Mouse (Mus musculus): ENCODE measurements around the gene Mapk8. TPM values are rescaled to one million over a fixed set of nuclear protein-coding genes. Genes with fewer than 3 reads are reported as not detected.

Mapk8 gene
- total RNA-seq, 2 experiments from 2014 or later = 31.7 to 32.4 TPM

GRCm38 (mm10) chr14:33402331-33402730 lies 44.6 kb downstream of the Mapk8 start:
- intact Hi-C loops (cut with DNase I) = loop anchor here (2.0 kb wide), 1 partner anchor 20 kb away; no protein-coding TSS in a partner anchor
- no peak for DNase-seq (ENCODE audit: low spot score)

- DNase-seq (ENCODE audit: low spot score) = no peak
- intact Hi-C loops (cut with DNase I) = no loop called here
Measured at GRCm38 (mm10) chr14:33400019-33400418, 46.9 kb downstream of the Mapk8 start.

- intact Hi-C loops (cut with DNase I) = no loop called here
- no peak for DNase-seq (ENCODE audit: low spot score)
Measured at GRCm38 (mm10) chr14:33398065-33398860, 48.7 kb downstream of the Mapk8 start.

DNA sequence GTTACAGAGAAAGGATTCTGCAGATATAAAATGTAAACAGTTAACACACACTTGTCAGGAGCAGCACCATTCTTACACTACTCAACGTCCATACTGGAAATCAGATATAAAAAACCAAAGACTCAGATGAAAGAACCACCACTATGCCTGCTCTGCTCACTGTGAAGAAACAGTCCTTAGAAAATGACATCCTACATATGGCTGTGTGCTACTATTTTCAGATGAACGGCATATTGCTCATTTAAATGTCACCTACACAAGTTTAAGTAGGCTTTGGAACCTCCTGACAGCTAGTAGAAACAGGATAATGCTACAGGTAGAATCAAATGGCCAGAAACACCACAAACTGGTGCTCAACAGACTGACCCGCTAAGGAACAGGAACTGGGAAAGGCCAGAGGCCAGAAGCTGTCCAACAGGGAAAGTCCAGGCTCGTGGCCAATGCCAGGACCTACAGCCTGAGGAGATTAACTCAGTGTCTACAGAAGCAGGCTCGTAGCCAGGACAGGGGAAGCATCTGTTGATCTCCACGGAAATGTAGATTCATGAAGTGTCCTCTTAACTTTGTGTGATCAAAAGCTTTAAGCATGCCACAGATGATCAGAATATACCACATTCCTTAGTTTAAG lies 66.0 kb downstream of the Mapk8 start:
- DNase-seq (ENCODE audit: low spot score) = no peak
- intact Hi-C loops (cut with DNase I) = no loop called here

GRCm38 (mm10) chr14:33378723-33379122 lies 68.2 kb downstream of the Mapk8 start:
- DNase-seq (ENCODE audit: low spot score) = no peak
- intact Hi-C loops (cut with DNase I) = no loop called here

GRCm38 (mm10) chr14:33377211-33377610 lies 69.7 kb downstream of the Mapk8 start:
- intact Hi-C loops (cut with DNase I) = no loop called here
- no peak for DNase-seq (ENCODE audit: low spot score)

- no peak for DNase-seq (ENCODE audit: low spot score)
- intact Hi-C loops (cut with DNase I) = loop anchor here (5.0 kb wide), 1 partner anchor 162 kb away; the partner anchor contains the start of gene Arhgap22
Measured at GRCm38 (mm10) chr14:33374089-33374488, 72.9 kb downstream of the Mapk8 start.

DNA sequence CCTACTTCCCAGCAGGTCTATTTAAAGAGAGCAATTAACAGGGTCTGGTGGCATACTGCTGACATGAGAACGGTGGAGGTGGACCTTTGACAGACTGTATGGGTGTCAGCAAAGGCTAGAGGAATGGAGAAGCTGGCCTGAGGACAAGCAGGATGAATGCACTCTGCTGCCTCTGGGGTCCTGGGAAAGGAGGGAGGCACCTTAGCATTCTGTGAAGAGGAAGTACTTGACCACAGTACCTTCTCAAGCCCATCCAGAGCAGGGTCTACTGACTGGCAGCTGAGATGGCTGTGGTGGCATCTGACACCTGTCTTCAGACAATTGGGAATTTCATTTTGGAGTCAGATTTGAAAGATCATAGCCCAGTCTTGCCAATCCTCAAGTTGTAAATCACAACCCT lies 73.7 kb downstream of the Mapk8 start:
- no peak for DNase-seq (ENCODE audit: low spot score)
- intact Hi-C loops (cut with DNase I) = loop anchor here (5.0 kb wide), 1 partner anchor 161 kb away; the partner anchor contains the start of gene Arhgap22

- no peak for DNase-seq (ENCODE audit: low spot score)
- intact Hi-C loops (cut with DNase I) = loop anchor here (2.0 to 5.0 kb wide), 2 partner anchors 54 to 159 kb away; partner anchors contain the start of gene Arhgap22
Measured at GRCm38 (mm10) chr14:33371248-33371647, 75.7 kb downstream of the Mapk8 start.

DNA sequence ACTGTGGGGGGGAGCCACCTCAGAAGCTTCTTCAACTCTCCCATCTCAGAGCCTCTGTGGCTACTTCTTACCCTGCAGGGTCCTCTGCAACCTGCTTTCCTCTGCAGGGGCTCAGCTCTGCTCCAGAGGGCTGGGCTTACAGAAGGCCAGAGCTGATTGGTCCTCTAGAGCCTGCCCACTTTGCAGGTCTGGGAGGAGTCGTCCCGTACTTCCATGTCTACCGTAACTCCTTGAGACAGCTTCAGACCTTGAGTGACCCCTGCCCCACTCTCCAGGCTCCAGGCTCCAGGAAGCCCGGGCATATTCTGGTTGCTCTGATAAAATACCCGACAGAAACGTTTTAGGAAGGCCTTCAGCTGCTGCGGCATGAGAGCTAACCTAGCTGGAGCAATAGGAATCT lies 76.9 kb downstream of the Mapk8 start:
- DNase-seq (ENCODE audit: low spot score) = no peak
- intact Hi-C loops (cut with DNase I) = loop anchor here (2.0 to 5.0 kb wide), 2 partner anchors 53 to 158 kb away; partner anchors contain the start of gene Arhgap22

- intact Hi-C loops (cut with DNase I) = no loop called here
- DNase-seq (ENCODE audit: low spot score) = no peak
Measured at GRCm38 (mm10) chr14:33369375-33369774, 77.6 kb downstream of the Mapk8 start.

DNA sequence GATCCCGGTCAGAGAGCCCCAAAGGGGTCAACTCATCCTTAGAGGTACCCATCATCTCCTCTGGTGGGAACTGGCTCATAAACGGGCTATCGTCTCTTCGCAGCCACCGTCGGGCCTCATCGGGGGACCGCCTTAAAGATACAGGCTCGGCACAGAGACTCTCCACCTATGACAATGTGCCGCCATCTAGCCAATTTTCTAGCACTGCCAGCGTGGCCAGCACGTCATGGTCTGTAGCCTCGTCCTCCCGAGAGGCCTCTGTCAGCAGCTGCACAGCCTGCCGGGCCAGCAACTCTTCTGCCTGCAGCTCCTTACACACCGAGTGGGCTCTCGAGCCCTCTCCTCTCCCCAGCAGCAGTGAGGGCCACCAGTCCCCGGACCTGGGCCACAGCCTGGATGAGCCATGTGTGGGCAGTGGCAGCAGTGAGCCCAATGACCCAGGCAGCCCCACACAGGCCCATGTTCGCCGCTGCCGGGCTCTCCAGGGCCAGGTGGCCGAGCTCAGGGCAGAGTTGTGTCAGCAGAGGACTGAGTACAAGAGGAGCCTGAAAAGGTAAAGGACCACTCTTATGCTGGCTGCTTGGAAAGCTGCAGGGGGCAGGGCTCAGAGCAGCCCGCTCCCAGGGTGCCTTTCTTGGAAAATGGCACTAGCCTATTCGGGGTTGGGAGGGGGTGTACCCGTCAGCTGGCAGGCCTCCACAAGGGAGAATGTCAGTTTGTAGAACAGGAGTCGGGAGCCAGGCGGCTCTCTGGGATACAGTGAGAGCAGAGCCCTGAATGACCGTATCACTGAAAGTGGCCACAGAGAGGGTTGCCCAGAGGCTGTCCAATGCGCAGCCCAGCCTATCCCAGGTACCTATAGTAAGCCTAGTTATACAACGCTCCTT lies 79.8 kb downstream of the Mapk8 start:
- intact Hi-C loops (cut with DNase I) = no loop called here
- no peak for DNase-seq (ENCODE audit: low spot score)

DNA sequence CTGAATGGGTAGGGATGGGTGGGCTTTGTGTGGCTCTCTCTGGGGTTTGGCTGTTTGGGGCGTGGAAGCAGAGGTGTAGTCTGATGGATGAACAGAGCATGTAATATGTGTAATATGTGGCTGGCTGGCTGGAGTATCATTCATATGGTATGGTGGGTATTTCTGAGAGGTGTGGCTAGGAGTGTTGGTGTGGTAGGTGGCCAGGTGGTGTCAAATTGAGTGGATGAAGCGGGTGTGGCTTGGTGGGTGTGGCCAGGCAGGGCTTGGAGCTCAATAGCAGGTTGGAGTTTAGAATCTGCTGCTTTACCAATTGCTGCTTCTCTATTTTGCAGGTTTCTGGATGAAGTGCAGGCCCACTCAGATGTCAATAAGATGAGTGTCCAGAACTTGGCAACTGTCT lies 82.9 kb downstream of the Mapk8 start:
- intact Hi-C loops (cut with DNase I) = no loop called here
- DNase-seq (ENCODE audit: low spot score) = no peak

DNA sequence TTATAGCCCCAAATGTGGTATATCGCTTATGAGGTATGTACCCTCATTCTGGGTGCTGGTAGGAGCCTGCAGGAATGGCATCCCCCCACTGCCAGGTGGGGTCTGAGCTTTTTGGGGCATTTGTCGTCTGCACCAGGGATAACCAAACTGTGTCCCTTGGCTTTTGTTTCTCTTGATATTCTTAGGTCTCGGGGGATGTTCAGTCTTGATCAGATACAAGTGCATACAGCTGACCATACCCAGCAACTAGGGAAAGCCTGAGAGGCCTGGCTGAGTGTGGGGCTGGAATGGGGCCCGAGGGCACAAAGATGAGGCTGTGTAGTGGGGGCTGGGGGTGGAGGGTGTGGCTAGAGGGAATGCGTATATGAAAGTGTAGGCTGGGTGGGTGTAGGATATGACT lies 83.3 kb downstream of the Mapk8 start:
- intact Hi-C loops (cut with DNase I) = no loop called here
- no peak for DNase-seq (ENCODE audit: low spot score)

DNA sequence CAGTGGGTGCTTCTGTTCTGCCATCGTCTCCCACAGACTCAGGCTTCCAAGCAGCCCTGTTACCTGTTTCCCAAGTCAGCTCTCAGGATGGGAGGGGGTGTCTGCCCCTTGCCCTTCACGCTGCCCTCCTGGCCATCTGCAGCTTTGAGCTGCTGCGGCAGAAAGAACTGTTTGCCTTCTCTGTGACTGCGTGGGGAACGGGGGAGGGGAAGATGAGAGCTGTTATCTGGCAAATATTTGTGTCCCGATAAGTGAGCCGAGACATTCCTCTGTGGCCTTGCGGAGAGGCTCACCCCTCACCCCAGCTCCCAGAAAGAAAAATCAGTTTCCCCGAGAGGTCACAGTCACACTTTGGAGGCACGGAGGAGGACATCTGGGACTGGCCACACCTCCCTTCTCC lies 84.2 kb downstream of the Mapk8 start:
- no peak for DNase-seq (ENCODE audit: low spot score)
- intact Hi-C loops (cut with DNase I) = no loop called here

DNA sequence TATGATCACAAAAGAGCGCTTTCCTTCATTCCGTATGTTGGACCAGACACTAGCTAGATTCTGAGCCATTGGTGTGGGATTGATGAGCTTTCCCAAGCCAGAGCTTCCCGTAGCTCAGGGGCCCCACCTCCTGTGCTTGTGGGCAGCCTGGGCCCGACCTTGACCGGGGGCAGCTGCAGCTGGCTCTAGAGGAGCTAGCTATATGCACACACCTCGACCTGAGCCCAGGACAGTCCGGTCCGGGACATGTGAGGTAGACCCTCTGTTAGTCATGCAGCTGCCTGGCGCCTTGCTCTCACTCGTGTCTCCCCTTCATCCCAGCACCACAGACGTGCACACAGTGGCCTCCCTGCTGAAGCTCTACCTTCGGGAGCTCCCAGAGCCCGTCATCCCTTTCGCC lies 84.8 kb downstream of the Mapk8 start:
- intact Hi-C loops (cut with DNase I) = no loop called here
- DNase-seq (ENCODE audit: low spot score) = no peak

DNA sequence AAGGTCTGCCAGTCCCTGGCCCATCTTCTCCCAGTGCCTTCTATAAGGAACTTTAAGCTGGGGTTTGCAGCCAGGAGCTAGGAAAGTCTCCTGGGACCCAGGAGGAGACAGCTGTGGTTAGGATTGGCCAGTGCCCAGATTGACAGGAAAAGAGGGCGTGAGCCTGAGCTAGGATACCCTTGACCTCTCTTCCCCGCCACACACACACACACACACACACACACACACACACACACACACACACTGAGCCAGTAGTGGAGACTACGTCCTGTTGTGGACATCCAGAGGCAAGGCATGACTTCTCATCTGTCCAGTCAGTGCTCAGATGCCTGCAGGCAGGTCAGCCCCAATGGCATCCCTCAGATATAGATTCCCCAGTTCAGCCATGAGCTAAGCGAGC lies 85.4 kb downstream of the Mapk8 start:
- DNase-seq (ENCODE audit: low spot score) = no peak
- intact Hi-C loops (cut with DNase I) = no loop called here

- intact Hi-C loops (cut with DNase I) = no loop called here
- no peak for DNase-seq (ENCODE audit: low spot score)
Measured at GRCm38 (mm10) chr14:33358891-33359290, 88.1 kb downstream of the Mapk8 start.

GRCm38 (mm10) chr14:33357600-33358368 lies 89.2 kb downstream of the Mapk8 start:
- DNase-seq (ENCODE audit: low spot score) = no peak
- intact Hi-C loops (cut with DNase I) = no loop called here

DNA sequence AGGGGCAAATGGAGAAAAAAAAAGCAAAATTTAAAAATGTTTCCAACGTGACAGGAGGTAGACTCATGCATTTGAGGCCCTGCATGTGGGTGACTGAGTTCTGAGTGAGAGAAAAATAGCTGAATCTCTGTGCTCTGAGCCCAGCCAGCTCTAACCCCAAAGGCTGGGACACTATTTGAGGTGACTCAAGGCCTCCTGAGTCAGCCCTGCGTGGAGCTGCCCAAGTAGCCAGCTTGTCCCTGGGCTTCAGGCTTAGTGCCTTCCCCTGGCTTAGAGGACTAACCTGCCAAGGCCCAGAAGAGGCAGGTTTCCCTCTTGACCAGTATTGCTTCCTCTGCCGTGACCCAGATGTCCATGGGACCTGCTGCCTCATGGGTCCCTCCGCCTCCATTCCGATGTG lies 91.7 kb downstream of the Mapk8 start:
- no peak for DNase-seq (ENCODE audit: low spot score)
- intact Hi-C loops (cut with DNase I) = no loop called here

Measured in heart, postnatal 25 days (tissue).